Mouse (Mus musculus) lung, embryonic 14.5 days (tissue): ENCODE measurements at regions not wholly inside any gene's neighbourhood (a gene's known extent, or its start where the extent isn't known, plus 50 kb on each side); places are given as distances from the start of the nearest gene placed in this dataset.
A peak's percentile ranks its signal among the peaks of the same experiment; 100 is the strongest.

Experiments used
- ATAC-seq: fragments of 200-750 bp; cut with Nextera tagmentation; 2 replicates; pipeline ENCODE4 v1.8.0; 2017; ENCODE audit warnings: mild to moderate bottlenecking, moderate TSS enrichment, moderate library complexity; ENCODE audit not compliant: insufficient read depth
- DNase-seq: peaks from one replicate; pipeline ENCODE4 v3.0.0-alpha.2; 2015
- H3K27ac ChIP-seq: fragments of 300-500 bp; sonication (generic); 2 replicates; pipeline ENCODE4 v1.5.1; 2014; ENCODE audit warnings: low read depth, mild to moderate bottlenecking, moderate library complexity
- H3K27me3 ChIP-seq: fragments of 300-500 bp; sonication (generic); 2 replicates; pipeline ENCODE4 v1.6.1; 2014; ENCODE audit warnings: low read length, control low read depth; ENCODE audit not compliant: insufficient read depth
- H3K36me3 ChIP-seq: fragments of 300-500 bp; sonication (generic); 2 replicates; pipeline ENCODE4 v1.6.1; 2014; ENCODE audit warnings: control low read depth; ENCODE audit not compliant: insufficient read depth
- H3K4me1 ChIP-seq: fragments of 300-500 bp; sonication (generic); 2 replicates; pipeline ENCODE4 v1.6.1; 2014; ENCODE audit warnings: antibody characterized with exemption, control low read depth; ENCODE audit not compliant: insufficient read depth
- H3K4me2 ChIP-seq: fragments of 300-500 bp; sonication (generic); 2 replicates; pipeline ENCODE4 v1.6.1; 2014; ENCODE audit warnings: mild to moderate bottlenecking
- H3K4me3 ChIP-seq: fragments of 300-500 bp; sonication (generic); 2 replicates; pipeline ENCODE4 v1.5.1; 2014; ENCODE audit warnings: low read depth, low read length
- H3K9ac ChIP-seq: fragments of 300-500 bp; sonication (generic); 2 replicates; pipeline ENCODE4 v1.6.1; 2014
- H3K9me3 ChIP-seq: fragments of 300-500 bp; sonication (generic); 2 replicates; pipeline ENCODE4 v1.6.1; 2016; ENCODE audit warnings: low read depth, low read length, control low read depth
- CTCF ChIP-seq: IDR thresholded peaks from 2 replicates; pipeline ENCODE4 v1.5.1; 2016; ENCODE audit warnings: antibody characterized with exemption, low read depth
- WGBS: fragments of 180-500 bp; shearing (Covaris S2); extraction: QIAGEN DNeasy Blood & Tissue Kit; methylation state at CpG from one replicate; pipeline ENCODE4 v1.1.7; 2014; 5-methylcytosine and 5-hydroxymethylcytosine counted together

- WGBS, result 69% methylated on average over 20 of the region's 20 CpGs
- Histone ChIP-seq H3K4me2 (no peak overlapping the region), H3K9me3 (no peaks in the 10 kb centered on the region), H3K9ac (no peak overlapping the region; the same call in 1 of the 2 replicates), H3K27me3 (no peaks in the 10 kb centered on the region), H3K4me1 (peaks cover 15% of the 10 kb centered on the region), H3K4me3 (no peak overlapping the region), H3K36me3 (no peaks in the 10 kb centered on the region), H3K27ac (peak overlapping the region; percentile 40)
- ATAC-seq (no peak), DNase-seq (no peak)
- no peak for TF ChIP-seq CTCF
Observed at GRCm38 (mm10) chr12:79864346-79865178, 248.3 kb downstream of the Zfp36l1 start.
